Mouse (Mus musculus) heart, embryonic 15.5 days (tissue): ENCODE measurements around the gene Wars. TPM values are rescaled to one million over a fixed set of nuclear protein-coding genes. Genes with fewer than 3 reads are reported as not detected.
A peak's percentile ranks its signal among the peaks of the same experiment; 100 is the strongest.
"Not testable (repeated sequence)": the region's sequence is repeated elsewhere in the genome, so short reads cannot be mapped to it uniquely, and the experiment has no call there.

Source experiments
- ATAC-seq: fragments of 200-750 bp; cut with Nextera tagmentation; replicated peaks from 2 replicates; pipeline ENCODE4 v1.8.0; 2017; ENCODE audit warnings: low read depth, moderate TSS enrichment; ENCODE audit not compliant: insufficient number of reproducible peaks, insufficient read depth, low FRiP score
- H3K27ac ChIP-seq: fragments of 300-500 bp; sonication (generic); 2 replicates; pipeline ENCODE4 v1.5.1; 2015; ENCODE audit warnings: mild to moderate bottlenecking, inconsistent platforms
- H3K27me3 ChIP-seq: fragments of 300-500 bp; sonication (generic); 2 replicates; pipeline ENCODE4 v1.6.1; 2015; ENCODE audit warnings: inconsistent platforms
- H3K36me3 ChIP-seq: fragments of 300-500 bp; sonication (generic); 2 replicates; pipeline ENCODE4 v1.6.1; 2015; ENCODE audit warnings: mild to moderate bottlenecking, inconsistent platforms
- H3K4me1 ChIP-seq: fragments of 300-500 bp; sonication (generic); replicated peaks from 2 replicates; pipeline ENCODE4 v1.6.1; 2015; ENCODE audit warnings: inconsistent platforms
- H3K4me2 ChIP-seq: fragments of 300-500 bp; sonication (generic); 2 replicates; pipeline ENCODE4 v1.6.1; 2015; ENCODE audit warnings: inconsistent platforms, mild to moderate bottlenecking, moderate library complexity
- H3K4me3 ChIP-seq: fragments of 300-500 bp; sonication (generic); 2 replicates; pipeline ENCODE4 v1.5.1; 2015; ENCODE audit warnings: mild to moderate bottlenecking, inconsistent platforms
- H3K9ac ChIP-seq: fragments of 300-500 bp; sonication (generic); 2 replicates; pipeline ENCODE4 v1.6.1; 2015; ENCODE audit warnings: mild to moderate bottlenecking, inconsistent platforms
- H3K9me3 ChIP-seq: fragments of 300-500 bp; sonication (generic); replicated peaks from 2 replicates; pipeline ENCODE4 v1.6.1; 2016; ENCODE audit warnings: inconsistent platforms
- WGBS: fragments of 180-500 bp; shearing (Covaris S2); methylation state at CpG from one replicate; pipeline ENCODE4 v1.1.7; 2015; ENCODE audit warnings: mixed read lengths; 5-methylcytosine and 5-hydroxymethylcytosine counted together
- polyA plus RNA-seq: library from polyadenylated mRNA; unstranded; fragments of >200 nt; fragmentation: Nextera tagmentation; extraction: Ambion mirVana; gene quantifications from 2 replicates; pipeline ENCODE4 v1.2.1, GENCODE M21; 2015

The Wars gene
- polyA plus RNA-seq, 1 experiment from 2014 or later, result 46.6 TPM

GRCm38 (mm10) chr12:108855081-108855480 is 38.9 kb downstream of the Wars start:
- Histone ChIP-seq H3K9ac (no peak overlapping the region), H3K36me3 (peaks cover 8% of the 10 kb centered on the region; the same call in 1 of the 2 replicates), H3K4me3 (no peak overlapping the region), H3K27me3 (no peaks in the 10 kb centered on the region), H3K4me1 (no peaks in the 10 kb centered on the region), H3K27ac (no peak overlapping the region), H3K9me3 (no peaks in the 10 kb centered on the region), H3K4me2 (no peak overlapping the region)
- WGBS, result 81% methylated on average over 10 of the region's 10 CpGs
- ATAC-seq, result no peak

- ATAC-seq, result no peak
- Histone ChIP-seq H3K9ac (no peak overlapping the region), H3K4me2 (no peak overlapping the region), H3K27ac (no peak overlapping the region), H3K27me3 (no peaks in the 10 kb centered on the region), H3K9me3 (no peaks in the 10 kb centered on the region), H3K36me3 (no peaks in the 10 kb centered on the region), H3K4me3 (no peak overlapping the region), H3K4me1 (no peaks in the 10 kb centered on the region)
- WGBS, result 89% methylated on average over 8 of the region's 8 CpGs
These were observed 41.2 kb downstream of the Wars start for GRCm38 (mm10) chr12:108852822-108853221.

GRCm38 (mm10) chr12:108850886-108851285 is 43.1 kb downstream of the Wars start:
- Histone ChIP-seq H3K9me3 (no peaks in the 10 kb centered on the region), H3K9ac (no peak overlapping the region), H3K36me3 (no peaks in the 10 kb centered on the region), H3K27me3 (no peaks in the 10 kb centered on the region), H3K4me2 (no peak overlapping the region), H3K27ac (no peak overlapping the region), H3K4me1 (no peaks in the 10 kb centered on the region), H3K4me3 (no peak overlapping the region)
- WGBS, result 80% methylated on average over 8 of the region's 8 CpGs
- ATAC-seq, result no peak

- ATAC-seq, result no peak
- Histone ChIP-seq H3K36me3 (peaks cover 2% of the 10 kb centered on the region; the same call in 1 of the 2 replicates), H3K27me3 (no peaks in the 10 kb centered on the region), H3K4me1 (no peaks in the 10 kb centered on the region), H3K27ac (no peak overlapping the region), H3K4me3 (no peak overlapping the region), H3K4me2 (no peak overlapping the region), H3K9me3 (no peaks in the 10 kb centered on the region), H3K9ac (no peak overlapping the region)
- WGBS, result 67% methylated on average over 8 of the region's 8 CpGs
These were observed 43.8 kb downstream of the Wars start for GRCm38 (mm10) chr12:108850129-108850528.

GRCm38 (mm10) chr12:108849488-108850022 is 44.4 kb downstream of the Wars start:
- H3K4me1 ChIP-seq, result no peaks in the 10 kb centered on the region
- no peak overlapping the region for H3K9ac ChIP-seq
- no peak for ATAC-seq
- H3K36me3 ChIP-seq, result peaks cover 7% of the 10 kb centered on the region; the same call in 1 of the 2 replicates
- 78% methylated on average over 4 of the region's 4 CpGs for WGBS
- H3K4me3 ChIP-seq, result no peak overlapping the region
- no peak overlapping the region for H3K4me2 ChIP-seq
- no peak overlapping the region for H3K27ac ChIP-seq
- no peaks in the 10 kb centered on the region for H3K9me3 ChIP-seq
- H3K27me3 ChIP-seq, result no peaks in the 10 kb centered on the region

- not testable (repeated sequence) for H3K4me3 ChIP-seq, H3K9me3 ChIP-seq, H3K9ac ChIP-seq, ATAC-seq, H3K4me2 ChIP-seq, H3K27ac ChIP-seq, H3K4me1 ChIP-seq, H3K27me3 ChIP-seq
- H3K36me3 ChIP-seq, result peaks cover 18% of the 10 kb centered on the region
- WGBS, result 86% methylated on average over 3 of the region's 3 CpGs
These were observed 45.9 kb downstream of the Wars start for GRCm38 (mm10) chr12:108848033-108848432.

GRCm38 (mm10) chr12:108842663-108843062 is 51.3 kb downstream of the Wars start:
- H3K36me3 ChIP-seq, result peaks cover 37% of the 10 kb centered on the region
- WGBS, result 84% methylated on average over 7 of the region's 7 CpGs
- no peak overlapping the region for H3K27ac ChIP-seq

GRCm38 (mm10) chr12:108841181-108841580 is 52.8 kb downstream of the Wars start:
- WGBS, result 78% methylated on average over 6 of the region's 6 CpGs
- Histone ChIP-seq H3K4me2 (no peak overlapping the region), H3K27ac (no peak overlapping the region), H3K36me3 (peaks cover 37% of the 10 kb centered on the region), H3K4me3 (no peak overlapping the region), H3K27me3 (no peaks in the 10 kb centered on the region), H3K9me3 (no peaks in the 10 kb centered on the region), H3K9ac (no peak overlapping the region), H3K4me1 (peaks cover 20% of the 10 kb centered on the region)
- no peak for ATAC-seq

More at GRCm38 (mm10) chr12:108842663-108843062, 51.3 kb downstream of the Wars start:
- no peak overlapping the region for H3K4me3 ChIP-seq
- no peak overlapping the region for H3K9ac ChIP-seq
- ATAC-seq, result no peak
- no peaks in the 10 kb centered on the region for H3K27me3 ChIP-seq
- H3K4me1 ChIP-seq, result peaks cover 8% of the 10 kb centered on the region
- no peak overlapping the region for H3K4me2 ChIP-seq
- H3K9me3 ChIP-seq, result no peaks in the 10 kb centered on the region

- peaks cover 32% of the 10 kb centered on the region for H3K4me1 ChIP-seq
- ATAC-seq, result no peak
- H3K27ac ChIP-seq, result peak overlapping the region; percentile 84
- H3K36me3 ChIP-seq, result peaks cover 12% of the 10 kb centered on the region
- no peaks in the 10 kb centered on the region for H3K9me3 ChIP-seq
- H3K9ac ChIP-seq, result peak overlapping the region; percentile 76
- WGBS, result 48% methylated on average over 7 of the region's 7 CpGs
- H3K4me2 ChIP-seq, result peak overlapping the region; percentile 98
- H3K27me3 ChIP-seq, result no peaks in the 10 kb centered on the region
- peak overlapping the region; percentile 83 for H3K4me3 ChIP-seq
These were observed 57.3 kb downstream of the Wars start for GRCm38 (mm10) chr12:108836722-108837121.

- peak within 1 kb of the TSS; percentile 83 for H3K4me3 ChIP-seq
- H3K4me2 ChIP-seq, result peak within 1 kb of the TSS; percentile 98
- H3K4me1 ChIP-seq, result peaks cover 30% of the 10 kb centered on the region
- WGBS, result under 1% methylated on average over 53 of the region's 53 CpGs
- H3K27me3 ChIP-seq, result no peaks in the 10 kb centered on the region
- H3K36me3 ChIP-seq, result peaks cover 6% of the 10 kb centered on the region
- peak within 1 kb of the TSS; percentile 84 for H3K27ac ChIP-seq
- peak; percentile 99 for ATAC-seq
- peak within 1 kb of the TSS; percentile 76 for H3K9ac ChIP-seq
- H3K9me3 ChIP-seq, result no peaks in the 10 kb centered on the region
These were observed 58.0 kb downstream of the Wars start, which contains the start of the genes Slc25a29 and Slc25a47 for GRCm38 (mm10) chr12:108835840-108836409. TSS of gene Slc25a29 (minus strand) at chr12:108835883. TSS of gene Slc25a47 (plus strand) at chr12:108836046.

GRCm38 (mm10) chr12:108835208-108835839 is 58.6 kb downstream of the Wars start:
- Histone ChIP-seq H3K4me2 (peak overlapping the region; percentile 98), H3K4me1 (peaks cover 30% of the 10 kb centered on the region), H3K27ac (peak overlapping the region; percentile 62), H3K4me3 (peak overlapping the region; percentile 83), H3K9me3 (no peaks in the 10 kb centered on the region), H3K27me3 (no peaks in the 10 kb centered on the region), H3K36me3 (peaks cover 4% of the 10 kb centered on the region), H3K9ac (peak overlapping the region; percentile 73)
- ATAC-seq, result no peak
- WGBS, result 4% methylated on average over 51 of the region's 51 CpGs
